Mouse (Mus musculus): ENCODE results near the gene Sfta2. TPM values are rescaled to one million over a fixed set of nuclear protein-coding genes. Genes with fewer than 3 reads are reported as not detected.

Sfta2 gene
- total RNA-seq, 2 experiments from 2014 or later: not detected

GRCm38 (mm10) chr17:35669731-35670130, 68.4 kb downstream of the Sfta2 start:
- intact Hi-C loops (cut with DNase I): no loop called here
- no peak for DNase-seq

- DNase-seq: no peak
- intact Hi-C loops (cut with DNase I): no loop called here
Measured at GRCm38 (mm10) chr17:35671846-35672245, 70.5 kb downstream of the Sfta2 start.

GRCm38 (mm10) chr17:35672527-35672926, 71.2 kb downstream of the Sfta2 start:
- no peak for DNase-seq
- intact Hi-C loops (cut with DNase I): no loop called here

GRCm38 (mm10) chr17:35673416-35674035, 72.2 kb downstream of the Sfta2 start, which contains the start of gene Gtf2h4:
Gene Gtf2h4 (minus strand): TSS chr17:35673739.
- intact Hi-C loops (cut with DNase I): no loop called here
- DNase-seq: peak; percentile 82 to 91

- intact Hi-C loops (cut with DNase I): no loop called here
- DNase-seq: no peak
Measured at GRCm38 (mm10) chr17:35680591-35680990, 79.2 kb downstream of the Sfta2 start.

GRCm38 (mm10) chr17:35681986-35682385, 80.6 kb downstream of the Sfta2 start:
- intact Hi-C loops (cut with DNase I): no loop called here
- no peak for DNase-seq

GRCm38 (mm10) chr17:35685061-35685460, 83.7 kb downstream of the Sfta2 start:
- DNase-seq: no peak
- intact Hi-C loops (cut with DNase I): no loop called here

GRCm38 (mm10) chr17:35688347-35689175, 87.2 kb downstream of the Sfta2 start:
- intact Hi-C loops (cut with DNase I): no loop called here
- DNase-seq: no peak

GRCm38 (mm10) chr17:35689936-35690645, 88.7 kb downstream of the Sfta2 start:
- DNase-seq: no peak
- intact Hi-C loops (cut with DNase I): loop anchor here (5.0 kb wide), 1 partner anchor 37 kb away; no protein-coding TSS in a partner anchor

GRCm38 (mm10) chr17:35691811-35692210, 90.5 kb downstream of the Sfta2 start:
- intact Hi-C loops (cut with DNase I): loop anchor here (5.0 kb wide), 1 partner anchor 35 kb away; no protein-coding TSS in a partner anchor
- no peak for DNase-seq

- intact Hi-C loops (cut with DNase I): loop anchor here (5.0 kb wide), 1 partner anchor 35 kb away; no protein-coding TSS in a partner anchor
- DNase-seq: no peak
Measured at GRCm38 (mm10) chr17:35692368-35692767, 91.0 kb downstream of the Sfta2 start.

GRCm38 (mm10) chr17:35693906-35694305, 92.6 kb downstream of the Sfta2 start:
- no peak for DNase-seq
- intact Hi-C loops (cut with DNase I): loop anchor here (5.0 kb wide), 1 partner anchor 33 kb away; no protein-coding TSS in a partner anchor

- intact Hi-C loops (cut with DNase I): no loop called here
- peak in 1 of 2 experiments; percentile 53 for DNase-seq
Measured at GRCm38 (mm10) chr17:35695289-35695688, 93.9 kb downstream of the Sfta2 start.

- intact Hi-C loops (cut with DNase I): no loop called here
- DNase-seq: no peak
Measured at GRCm38 (mm10) chr17:35696691-35697090, 95.3 kb downstream of the Sfta2 start.

- intact Hi-C loops (cut with DNase I): no loop called here
- DNase-seq: no peak
Measured at GRCm38 (mm10) chr17:35697429-35697758, 96.0 kb downstream of the Sfta2 start.

GRCm38 (mm10) chr17:35697759-35698500, 96.6 kb downstream of the Sfta2 start:
- DNase-seq: peak in 1 of 2 experiments; percentile 22
- intact Hi-C loops (cut with DNase I): no loop called here

- intact Hi-C loops (cut with DNase I): no loop called here
- no peak for DNase-seq
Measured at GRCm38 (mm10) chr17:35698501-35698883, 97.1 kb downstream of the Sfta2 start.

GRCm38 (mm10) chr17:35699919-35700318, 98.6 kb downstream of the Sfta2 start:
- intact Hi-C loops (cut with DNase I): no loop called here
- peak; percentile 72 to 84 for DNase-seq

Measured in heart, postnatal 14 days (tissue).